Mouse (Mus musculus): ENCODE results near the gene Mtx3. TPM values are rescaled to one million over a fixed set of nuclear protein-coding genes. Genes with fewer than 3 reads are reported as not detected.
"Not testable (repeated sequence)": the region's sequence is repeated elsewhere in the genome, so short reads cannot be mapped to it uniquely, and the experiment has no call there.

Mtx3 gene
- polyA plus RNA-seq (2012; rRNA removed), result 1.6 and 2.5 TPM in 2 replicates

DNA sequence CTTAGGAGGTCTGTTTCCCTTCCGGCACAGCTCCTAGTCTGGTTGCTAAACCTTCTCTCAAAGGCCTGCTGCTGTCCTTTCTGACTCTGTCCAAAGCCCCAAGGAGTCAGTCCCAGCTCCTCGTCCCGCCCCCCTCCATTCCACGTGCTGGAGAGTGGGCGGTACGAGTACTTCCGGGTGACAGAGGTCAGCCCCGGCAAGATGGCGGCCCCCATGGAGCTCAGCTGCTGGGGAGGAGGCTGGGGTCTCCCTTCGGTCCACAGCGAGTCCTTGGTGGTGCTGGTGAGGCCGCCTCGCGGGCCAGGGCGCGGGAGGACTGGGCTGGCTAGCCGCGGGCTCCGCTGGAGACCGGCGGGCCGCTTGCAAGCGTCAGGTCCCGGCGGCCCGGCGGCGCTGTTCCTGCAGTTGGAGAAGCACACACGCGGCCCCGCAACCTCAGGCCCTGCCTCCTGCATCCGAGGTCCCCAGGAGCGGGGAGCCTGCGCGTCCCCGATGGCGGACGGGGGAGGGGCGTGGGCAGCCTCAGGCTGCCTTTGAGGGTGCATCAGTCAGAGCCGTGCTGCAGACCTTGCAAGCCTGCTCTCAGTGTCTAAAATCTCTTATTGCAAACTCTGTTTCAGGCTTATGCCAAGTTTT, at the start of gene Mtx3:
Gene Mtx3 (plus strand): TSS at position 175 of the 636 bp plus-strand sequence.
- peaks cover 2% of the 10 kb centered on the region; the same call in 1 of the 2 replicates for H3K4me1 ChIP-seq (ENCODE audit: control insufficient read depth, insufficient read depth, insufficient read length, low read length)
- no peaks in the 10 kb centered on the region for H3K27me3 ChIP-seq (ENCODE audit: control insufficient read depth, insufficient read depth, low read length)
- peaks cover 14% of the 10 kb centered on the region for H3K36me3 ChIP-seq (ENCODE audit: control insufficient read depth, insufficient read depth, low read length)
- peak within 1 kb of the TSS; percentile 13 for H3K27ac ChIP-seq (ENCODE audit: insufficient read depth, low read depth, low read length)
- 2% methylated on average over 40 of the region's 40 CpGs for WGBS
- TF ChIP-seq POLR2A (IDR thresholded peaks at IDR 0.05; ENCODE audit: low read depth, low read length) (peak; percentile 61), CTCF (IDR thresholded peaks at IDR 0.05; ENCODE audit: extremely low read depth, insufficient read length, insufficient replicate concordance, low read depth, low read length) (no peak)
- peak within 1 kb of the TSS; percentile 93 for H3K4me3 ChIP-seq (ENCODE audit: low read depth, low read length)

GRCm38 (mm10) chr13:92798830-92799229, 45.7 kb upstream of the Mtx3 start:
- H3K27me3 ChIP-seq (ENCODE audit: control insufficient read depth, insufficient read depth, low read length), result peaks cover 15% of the 10 kb centered on the region
- WGBS, result 58% methylated on average over 2 of the region's 2 CpGs
- H3K36me3 ChIP-seq (ENCODE audit: control insufficient read depth, insufficient read depth, low read length), result no peaks in the 10 kb centered on the region
- H3K4me1 ChIP-seq (ENCODE audit: control insufficient read depth, insufficient read depth, insufficient read length, low read length), result no peaks in the 10 kb centered on the region
- H3K27ac ChIP-seq (ENCODE audit: insufficient read depth, low read depth, low read length), result no peak overlapping the region
- H3K4me3 ChIP-seq (ENCODE audit: low read depth, low read length), result no peak overlapping the region
- TF ChIP-seq CTCF (IDR thresholded peaks at IDR 0.05; ENCODE audit: extremely low read depth, insufficient read length, insufficient replicate concordance, low read depth, low read length) (no peak), POLR2A (IDR thresholded peaks at IDR 0.05; ENCODE audit: low read depth, low read length) (no peak)

GRCm38 (mm10) chr13:92799306-92799925, 45.1 kb upstream of the Mtx3 start:
- H3K27me3 ChIP-seq (ENCODE audit: control insufficient read depth, insufficient read depth, low read length), result peaks cover 10% of the 10 kb centered on the region
- H3K36me3 ChIP-seq (ENCODE audit: control insufficient read depth, insufficient read depth, low read length), result no peaks in the 10 kb centered on the region
- TF ChIP-seq CTCF (IDR thresholded peaks at IDR 0.05; ENCODE audit: extremely low read depth, insufficient read length, insufficient replicate concordance, low read depth, low read length), result no peak
- no peak for TF ChIP-seq POLR2A (IDR thresholded peaks at IDR 0.05; ENCODE audit: low read depth, low read length)
- no peak overlapping the region for H3K27ac ChIP-seq (ENCODE audit: insufficient read depth, low read depth, low read length)
- H3K4me3 ChIP-seq (ENCODE audit: low read depth, low read length), result no peak overlapping the region
- 54% methylated on average over 7 of the region's 7 CpGs for WGBS
- H3K4me1 ChIP-seq (ENCODE audit: control insufficient read depth, insufficient read depth, insufficient read length, low read length), result no peaks in the 10 kb centered on the region

DNA sequence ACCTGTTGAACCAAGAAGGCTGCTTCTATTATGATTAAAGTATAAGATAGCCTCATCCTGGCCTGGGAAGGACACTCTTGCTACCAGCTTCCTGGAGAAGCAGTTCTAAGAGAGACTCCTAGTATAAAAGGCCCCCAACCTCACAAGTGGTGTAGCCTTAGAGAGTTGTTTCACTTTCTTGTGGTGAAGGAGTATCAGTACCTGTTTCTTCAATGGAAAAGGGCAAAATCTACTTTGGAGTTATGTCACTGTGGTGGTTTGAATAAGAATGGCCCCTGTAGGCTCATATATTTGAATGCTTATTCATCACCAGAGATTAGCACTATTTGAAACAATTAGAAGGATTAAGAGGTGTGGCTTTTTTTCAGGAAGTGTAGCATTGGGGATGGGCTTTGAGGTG, 37.8 kb upstream of the Mtx3 start:
- Histone ChIP-seq H3K27ac (ENCODE audit: insufficient read depth, low read depth, low read length) (no peak overlapping the region), H3K4me1 (ENCODE audit: control insufficient read depth, insufficient read depth, insufficient read length, low read length) (no peaks in the 10 kb centered on the region), H3K4me3 (ENCODE audit: low read depth, low read length) (no peak overlapping the region)

DNA sequence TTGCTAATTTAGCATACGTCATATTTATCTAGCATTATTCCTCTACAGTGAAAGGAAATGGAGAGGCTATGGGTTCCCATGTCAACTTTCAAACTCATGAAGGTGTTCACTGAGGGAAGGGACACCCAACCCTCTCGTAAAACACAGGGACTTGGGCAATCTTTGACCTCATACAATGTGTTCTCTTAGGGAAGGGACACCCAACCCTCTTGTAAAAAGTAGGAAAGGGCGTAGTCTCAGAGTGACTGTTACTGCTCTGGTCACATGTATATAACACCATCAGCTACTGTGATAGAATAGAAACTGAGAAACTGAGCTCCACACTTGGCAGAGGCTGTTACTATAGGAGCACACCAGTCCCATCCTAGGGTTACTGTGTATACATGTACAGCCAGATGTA, 36.7 kb upstream of the Mtx3 start:
- no peaks in the 10 kb centered on the region for H3K36me3 ChIP-seq (ENCODE audit: control insufficient read depth, insufficient read depth, low read length)
- no peaks in the 10 kb centered on the region for H3K4me1 ChIP-seq (ENCODE audit: control insufficient read depth, insufficient read depth, insufficient read length, low read length)
- no peak overlapping the region for H3K4me3 ChIP-seq (ENCODE audit: low read depth, low read length)
- H3K27ac ChIP-seq (ENCODE audit: insufficient read depth, low read depth, low read length), result no peak overlapping the region
- H3K27me3 ChIP-seq (ENCODE audit: control insufficient read depth, insufficient read depth, low read length), result no peaks in the 10 kb centered on the region
- TF ChIP-seq CTCF (IDR thresholded peaks at IDR 0.05; ENCODE audit: extremely low read depth, insufficient read length, insufficient replicate concordance, low read depth, low read length) (no peak), POLR2A (IDR thresholded peaks at IDR 0.05; ENCODE audit: low read depth, low read length) (no peak)
- 59% methylated on average over 3 of the region's 3 CpGs for WGBS

More for the DNA sequence above, 37.8 kb upstream of the Mtx3 start:
- TF ChIP-seq POLR2A (IDR thresholded peaks at IDR 0.05; ENCODE audit: low read depth, low read length) (no peak), CTCF (IDR thresholded peaks at IDR 0.05; ENCODE audit: extremely low read depth, insufficient read length, insufficient replicate concordance, low read depth, low read length) (no peak)
- Histone ChIP-seq H3K36me3 (ENCODE audit: control insufficient read depth, insufficient read depth, low read length) (no peaks in the 10 kb centered on the region), H3K27me3 (ENCODE audit: control insufficient read depth, insufficient read depth, low read length) (no peaks in the 10 kb centered on the region)

GRCm38 (mm10) chr13:92810592-92810991, 34.0 kb upstream of the Mtx3 start:
- H3K36me3 ChIP-seq (ENCODE audit: control insufficient read depth, insufficient read depth, low read length), result not testable (repeated sequence)

DNA sequence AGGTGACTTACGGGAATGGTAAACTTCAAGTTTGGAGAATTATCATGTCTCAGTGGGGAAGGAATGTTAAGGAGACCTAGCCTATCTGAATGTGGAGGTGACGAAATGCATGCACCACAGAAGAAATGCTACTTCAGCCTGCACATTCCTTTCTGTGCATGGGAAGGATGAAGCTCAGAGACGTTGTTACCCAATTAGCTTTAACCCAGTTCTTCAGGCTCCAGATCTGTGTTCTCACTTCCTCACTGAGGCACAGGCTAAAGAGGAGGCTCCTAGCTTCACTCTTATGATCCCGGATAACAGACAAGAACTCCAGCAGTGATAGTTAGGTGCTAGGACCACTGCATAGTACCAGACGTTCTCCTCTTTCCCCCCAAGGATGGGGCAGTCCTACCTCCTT, 28.2 kb upstream of the Mtx3 start:
- WGBS, result 73% methylated on average over 5 of the region's 5 CpGs
- Histone ChIP-seq H3K4me3 (ENCODE audit: low read depth, low read length) (no peak overlapping the region), H3K27me3 (ENCODE audit: control insufficient read depth, insufficient read depth, low read length) (no peaks in the 10 kb centered on the region), H3K36me3 (ENCODE audit: control insufficient read depth, insufficient read depth, low read length) (no peaks in the 10 kb centered on the region), H3K4me1 (ENCODE audit: control insufficient read depth, insufficient read depth, insufficient read length, low read length) (no peaks in the 10 kb centered on the region), H3K27ac (ENCODE audit: insufficient read depth, low read depth, low read length) (no peak overlapping the region)
- no peak for TF ChIP-seq POLR2A (IDR thresholded peaks at IDR 0.05; ENCODE audit: low read depth, low read length)
- no peak for TF ChIP-seq CTCF (IDR thresholded peaks at IDR 0.05; ENCODE audit: extremely low read depth, insufficient read length, insufficient replicate concordance, low read depth, low read length)

More at GRCm38 (mm10) chr13:92810592-92810991, 34.0 kb upstream of the Mtx3 start:
- H3K27ac ChIP-seq (ENCODE audit: insufficient read depth, low read depth, low read length); H3K4me3 ChIP-seq (ENCODE audit: low read depth, low read length); H3K4me1 ChIP-seq (ENCODE audit: control insufficient read depth, insufficient read depth, insufficient read length, low read length); H3K27me3 ChIP-seq (ENCODE audit: control insufficient read depth, insufficient read depth, low read length): not testable (repeated sequence)
- 85% methylated on average over 1 of the region's 1 CpGs for WGBS

Data from small intestine, adult 2 months (tissue).